Mouse (Mus musculus): ENCODE results near the gene Snx18. TPM values are rescaled to one million over a fixed set of nuclear protein-coding genes. Genes with fewer than 3 reads are reported as not detected.
A peak's percentile ranks its signal among the peaks of the same experiment; 100 is the strongest.

Snx18 gene
- polyA plus RNA-seq, 1 experiment = 42.4 TPM

DNA sequence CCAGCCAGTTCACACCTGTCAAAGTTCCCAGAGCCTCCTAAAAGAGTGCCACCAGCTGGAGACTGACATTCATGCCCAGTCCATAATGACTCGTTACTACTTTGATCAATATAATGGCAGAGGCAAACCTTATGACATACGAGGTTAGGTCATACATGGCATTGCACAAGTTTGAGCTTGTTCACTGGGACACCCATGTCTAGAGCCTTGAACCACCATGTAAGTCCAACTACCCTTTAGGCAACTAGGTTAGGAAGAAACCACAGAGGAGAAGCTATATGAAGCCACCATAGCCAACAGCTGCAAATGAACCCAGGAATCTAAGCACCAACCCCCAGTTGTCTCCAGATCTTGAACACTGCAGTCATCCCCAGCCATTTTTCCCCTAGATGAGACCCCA is 45.0 kb downstream of the Snx18 start:
- TF ChIP-seq CTCF (IDR thresholded peaks at IDR 0.05; ENCODE audit: low read depth, low read length) (no peak), EP300 (IDR thresholded peaks at IDR 0.05; ENCODE audit: insufficient read depth, low read depth, low read length) (no peak), POLR2A (IDR thresholded peaks at IDR 0.05; ENCODE audit: insufficient read depth, low read length) (no peak)
- no peak overlapping the region for H3K27ac ChIP-seq (ENCODE audit: insufficient read depth, low read length)
- no peak overlapping the region for H3K4me3 ChIP-seq (ENCODE audit: low read depth, low read length)

DNA sequence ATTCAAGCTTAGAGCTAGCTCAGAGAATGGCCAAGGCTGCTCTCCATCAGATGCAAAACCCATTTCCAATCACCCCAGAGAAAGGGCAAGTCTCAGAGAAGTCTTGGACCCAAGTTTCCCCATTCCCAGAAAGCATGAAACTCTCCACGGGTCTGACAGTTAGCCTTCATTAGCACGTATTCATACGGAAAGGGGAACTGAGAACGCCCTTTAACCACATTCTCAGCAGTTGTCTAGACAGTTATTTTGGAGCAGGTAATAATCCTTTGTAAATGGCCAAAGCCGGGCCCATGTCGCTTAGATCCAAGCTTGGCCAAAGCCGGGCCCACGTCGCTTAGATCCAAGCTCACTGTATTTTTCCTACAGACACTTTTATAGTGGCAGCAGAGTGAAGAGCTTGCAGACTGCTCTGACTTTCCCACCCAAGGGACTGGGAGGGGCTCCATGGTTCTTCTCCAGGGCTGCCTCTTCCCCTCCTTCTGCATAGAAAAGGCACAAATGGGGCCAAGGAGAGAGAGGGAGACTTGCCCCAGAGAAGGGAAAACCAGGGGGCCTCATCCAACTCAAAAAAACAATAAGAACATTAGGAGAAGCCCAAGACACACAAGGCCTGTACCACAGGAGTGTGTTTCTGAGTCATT is 46.2 kb downstream of the Snx18 start:
- H3K27me3 ChIP-seq (ENCODE audit: control insufficient read depth, insufficient read depth, low read length, poor library complexity, severe bottlenecking) = no peaks in the 10 kb centered on the region

More for the DNA sequence above, 45.0 kb downstream of the Snx18 start:
- Histone ChIP-seq H3K9ac (ENCODE audit: low read depth, poor library complexity, severe bottlenecking) (no peak overlapping the region), H3K9me3 (replicated peaks; ENCODE audit: control insufficient read depth, insufficient read depth, low read length, poor library complexity, severe bottlenecking) (peaks cover 4% of the 10 kb centered on the region; the same call in 1 of the 2 replicates), H3K36me3 (ENCODE audit: control insufficient read depth, insufficient read depth, low read length, poor library complexity, severe bottlenecking) (no peaks in the 10 kb centered on the region), H3K27me3 (ENCODE audit: control insufficient read depth, insufficient read depth, low read length, poor library complexity, severe bottlenecking) (no peaks in the 10 kb centered on the region), H3K4me1 (ENCODE audit: control insufficient read depth, insufficient read depth, low read length) (peaks cover 1% of the 10 kb centered on the region)

DNA sequence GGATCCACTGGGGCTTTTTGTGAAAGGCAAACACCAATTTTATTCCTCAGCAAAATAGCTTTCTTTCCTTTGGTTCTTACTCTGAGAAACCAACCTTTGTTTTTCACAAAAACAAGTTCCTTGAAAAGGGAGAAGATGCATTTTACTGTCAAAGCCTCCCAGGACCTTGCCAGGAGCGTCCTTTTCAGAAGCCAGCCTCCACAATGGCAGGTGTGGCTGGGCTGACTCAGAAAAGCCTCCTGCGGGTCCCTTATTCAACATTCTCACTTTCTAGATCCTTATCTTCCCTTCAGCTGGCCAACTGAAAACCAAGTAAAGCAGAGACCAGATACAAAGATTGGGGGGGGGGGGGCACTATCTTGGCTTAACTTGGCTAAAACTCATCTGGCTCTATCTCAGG is 48.8 kb downstream of the Snx18 start:
- Histone ChIP-seq H3K9ac (ENCODE audit: low read depth, poor library complexity, severe bottlenecking) (no peak overlapping the region), H3K4me3 (ENCODE audit: low read depth, low read length) (no peak overlapping the region), H3K27me3 (ENCODE audit: control insufficient read depth, insufficient read depth, low read length, poor library complexity, severe bottlenecking) (no peaks in the 10 kb centered on the region), H3K36me3 (ENCODE audit: control insufficient read depth, insufficient read depth, low read length, poor library complexity, severe bottlenecking) (no peaks in the 10 kb centered on the region), H3K4me1 (ENCODE audit: control insufficient read depth, insufficient read depth, low read length) (peaks cover 1% of the 10 kb centered on the region), H3K9me3 (replicated peaks; ENCODE audit: control insufficient read depth, insufficient read depth, low read length, poor library complexity, severe bottlenecking) (peaks cover 24% of the 10 kb centered on the region), H3K27ac (ENCODE audit: insufficient read depth, low read length) (peak overlapping the region; percentile 100)
- TF ChIP-seq EP300 (IDR thresholded peaks at IDR 0.05; ENCODE audit: insufficient read depth, low read depth, low read length) (peak; percentile 92), CTCF (IDR thresholded peaks at IDR 0.05; ENCODE audit: low read depth, low read length) (no peak)

More for the DNA sequence above, 46.2 kb downstream of the Snx18 start:
- Histone ChIP-seq H3K4me3 (ENCODE audit: low read depth, low read length) (no peak overlapping the region), H3K27ac (ENCODE audit: insufficient read depth, low read length) (peak overlapping the region; percentile 81), H3K9ac (ENCODE audit: low read depth, poor library complexity, severe bottlenecking) (no peak overlapping the region), H3K4me1 (ENCODE audit: control insufficient read depth, insufficient read depth, low read length) (peaks cover 1% of the 10 kb centered on the region), H3K36me3 (ENCODE audit: control insufficient read depth, insufficient read depth, low read length, poor library complexity, severe bottlenecking) (no peaks in the 10 kb centered on the region), H3K9me3 (replicated peaks; ENCODE audit: control insufficient read depth, insufficient read depth, low read length, poor library complexity, severe bottlenecking) (peaks cover 15% of the 10 kb centered on the region)
- no peak for TF ChIP-seq EP300 (IDR thresholded peaks at IDR 0.05; ENCODE audit: insufficient read depth, low read depth, low read length)
- no peak for TF ChIP-seq POLR2A (IDR thresholded peaks at IDR 0.05; ENCODE audit: insufficient read depth, low read length)
- TF ChIP-seq CTCF (IDR thresholded peaks at IDR 0.05; ENCODE audit: low read depth, low read length) = no peak

DNA sequence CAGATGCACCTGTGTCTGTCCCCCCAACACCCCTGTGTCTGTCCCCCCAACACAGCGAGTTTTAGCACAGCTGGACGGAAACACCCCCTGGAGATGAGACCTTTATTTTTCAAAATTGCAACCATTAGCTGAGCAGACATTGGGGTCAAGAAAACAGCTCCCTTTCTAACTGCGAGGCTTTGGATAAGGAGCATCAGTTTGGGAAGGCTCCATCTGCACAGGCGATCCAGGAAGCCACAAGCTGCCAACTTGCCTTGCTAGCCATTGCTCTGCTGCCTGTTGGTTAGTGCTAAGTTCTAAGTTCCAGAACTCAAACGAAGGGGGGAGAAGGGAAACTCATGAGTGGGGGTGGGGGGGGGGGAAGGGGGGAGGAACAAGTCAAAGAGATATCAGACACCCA is 51.4 kb downstream of the Snx18 start:
- H3K9ac ChIP-seq (ENCODE audit: low read depth, poor library complexity, severe bottlenecking) = no peak overlapping the region
- TF ChIP-seq EP300 (IDR thresholded peaks at IDR 0.05; ENCODE audit: insufficient read depth, low read depth, low read length) = no peak
- TF ChIP-seq CTCF (IDR thresholded peaks at IDR 0.05; ENCODE audit: low read depth, low read length) = no peak
- TF ChIP-seq POLR2A (IDR thresholded peaks at IDR 0.05; ENCODE audit: insufficient read depth, low read length) = no peak

DNA sequence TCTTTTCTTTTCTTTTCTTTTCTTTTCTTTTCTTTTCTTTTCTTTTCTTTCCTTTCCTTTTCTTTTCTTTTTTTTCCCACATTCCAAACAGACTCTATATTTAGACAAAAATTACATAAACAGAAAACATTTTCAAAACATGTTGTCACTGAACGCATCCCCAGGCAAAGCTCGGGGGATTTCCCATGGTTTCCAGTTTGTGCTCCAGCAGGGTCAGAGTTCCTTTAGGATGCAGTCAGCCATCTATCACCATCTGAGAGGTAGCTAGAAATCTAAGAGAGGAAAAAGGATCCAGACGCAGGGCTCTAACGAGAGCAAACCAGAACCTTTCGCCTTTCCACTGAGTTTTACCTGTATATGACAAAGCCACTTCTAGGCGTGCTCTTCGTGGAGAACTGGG is 52.0 kb downstream of the Snx18 start:
- Histone ChIP-seq H3K9me3 (replicated peaks; ENCODE audit: control insufficient read depth, insufficient read depth, low read length, poor library complexity, severe bottlenecking) (peaks cover 26% of the 10 kb centered on the region), H3K4me1 (ENCODE audit: control insufficient read depth, insufficient read depth, low read length) (peaks cover 1% of the 10 kb centered on the region), H3K4me3 (ENCODE audit: low read depth, low read length) (no peak overlapping the region), H3K27ac (ENCODE audit: insufficient read depth, low read length) (no peak overlapping the region), H3K36me3 (ENCODE audit: control insufficient read depth, insufficient read depth, low read length, poor library complexity, severe bottlenecking) (no peaks in the 10 kb centered on the region), H3K9ac (ENCODE audit: low read depth, poor library complexity, severe bottlenecking) (no peak overlapping the region), H3K27me3 (ENCODE audit: control insufficient read depth, insufficient read depth, low read length, poor library complexity, severe bottlenecking) (no peaks in the 10 kb centered on the region)
- TF ChIP-seq POLR2A (IDR thresholded peaks at IDR 0.05; ENCODE audit: insufficient read depth, low read length) (no peak), EP300 (IDR thresholded peaks at IDR 0.05; ENCODE audit: insufficient read depth, low read depth, low read length) (no peak), CTCF (IDR thresholded peaks at IDR 0.05; ENCODE audit: low read depth, low read length) (no peak)

More for the DNA sequence above, 51.4 kb downstream of the Snx18 start:
- H3K27ac ChIP-seq (ENCODE audit: insufficient read depth, low read length) = no peak overlapping the region
- peaks cover 24% of the 10 kb centered on the region for H3K9me3 ChIP-seq (replicated peaks; ENCODE audit: control insufficient read depth, insufficient read depth, low read length, poor library complexity, severe bottlenecking)
- H3K4me1 ChIP-seq (ENCODE audit: control insufficient read depth, insufficient read depth, low read length) = peaks cover 1% of the 10 kb centered on the region
- H3K4me3 ChIP-seq (ENCODE audit: low read depth, low read length) = no peak overlapping the region
- no peaks in the 10 kb centered on the region for H3K27me3 ChIP-seq (ENCODE audit: control insufficient read depth, insufficient read depth, low read length, poor library complexity, severe bottlenecking)
- H3K36me3 ChIP-seq (ENCODE audit: control insufficient read depth, insufficient read depth, low read length, poor library complexity, severe bottlenecking) = no peaks in the 10 kb centered on the region

DNA sequence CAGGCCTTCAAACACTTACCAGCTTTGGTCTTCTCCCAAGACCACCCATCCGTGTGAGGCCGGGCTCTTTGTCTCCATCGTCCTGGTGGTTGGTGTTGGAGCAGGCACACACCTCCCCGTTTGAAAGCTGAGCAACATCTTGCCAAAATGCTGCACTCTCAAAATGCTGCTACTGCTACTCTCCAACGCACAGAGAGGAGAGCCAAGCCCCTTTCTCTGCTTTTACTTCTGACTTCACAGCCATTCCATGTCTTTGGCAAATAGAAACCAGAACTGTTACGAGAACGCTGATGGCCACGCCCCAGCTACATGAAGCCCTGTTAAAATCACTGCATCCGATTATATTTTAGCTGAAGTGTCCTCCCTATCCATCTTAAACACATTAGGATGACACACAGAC is 58.7 kb downstream of the Snx18 start:
- Histone ChIP-seq H3K9me3 (replicated peaks; ENCODE audit: control insufficient read depth, insufficient read depth, low read length, poor library complexity, severe bottlenecking) (peaks cover 6% of the 10 kb centered on the region), H3K36me3 (ENCODE audit: control insufficient read depth, insufficient read depth, low read length, poor library complexity, severe bottlenecking) (no peaks in the 10 kb centered on the region)
- TF ChIP-seq POLR2A (IDR thresholded peaks at IDR 0.05; ENCODE audit: insufficient read depth, low read length) (no peak), EP300 (IDR thresholded peaks at IDR 0.05; ENCODE audit: insufficient read depth, low read depth, low read length) (no peak), CTCF (IDR thresholded peaks at IDR 0.05; ENCODE audit: low read depth, low read length) (no peak)

More for the DNA sequence above, 58.7 kb downstream of the Snx18 start:
- Histone ChIP-seq H3K27me3 (ENCODE audit: control insufficient read depth, insufficient read depth, low read length, poor library complexity, severe bottlenecking) (no peaks in the 10 kb centered on the region), H3K4me3 (ENCODE audit: low read depth, low read length) (no peak overlapping the region), H3K4me1 (ENCODE audit: control insufficient read depth, insufficient read depth, low read length) (peaks cover 1% of the 10 kb centered on the region), H3K27ac (ENCODE audit: insufficient read depth, low read length) (no peak overlapping the region), H3K9ac (ENCODE audit: low read depth, poor library complexity, severe bottlenecking) (no peak overlapping the region)

All from ES-Bruce4 (cell line).